Mouse (Mus musculus): ENCODE data around the gene Rtn4rl2. TPM values are rescaled to one million over a fixed set of nuclear protein-coding genes. Genes with fewer than 3 reads are reported as not detected.
A peak's percentile ranks its signal among the peaks of the same experiment; 100 is the strongest.
"Not testable (repeated sequence)": the region's sequence is repeated elsewhere in the genome, so short reads cannot be mapped to it uniquely, and the experiment has no call there.

Rtn4rl2 gene
- polyA plus RNA-seq, 1 experiment from 2014 or later: 1.1 TPM

DNA sequence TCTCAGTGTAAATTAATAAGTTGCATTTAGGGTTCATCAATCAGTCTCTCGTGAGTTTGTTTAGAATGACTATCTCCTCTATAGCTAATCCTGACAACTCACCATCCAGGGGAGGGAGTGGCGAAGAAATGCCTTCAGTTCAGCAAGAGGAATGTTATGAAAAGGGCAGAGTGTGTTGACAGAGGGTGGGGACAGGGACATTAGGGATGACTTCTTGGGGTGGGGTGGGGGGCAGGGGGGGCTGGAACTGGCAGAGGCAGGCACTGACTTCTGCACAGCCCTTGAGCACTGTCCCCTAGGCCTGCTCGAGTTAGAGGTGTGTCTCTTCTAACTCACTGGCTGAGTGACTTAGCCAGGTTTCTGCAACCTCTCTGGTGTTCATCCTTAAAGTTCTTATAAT is 31.7 kb upstream of the Rtn4rl2 start:
- Histone ChIP-seq H3K36me3 (ENCODE audit: insufficient read depth, low read length) (no peaks in the 10 kb centered on the region), H3K9ac (ENCODE audit: low read depth, low read length) (no peak overlapping the region), H3K27ac (no peak overlapping the region), H3K4me1 (replicated peaks; ENCODE audit: insufficient read depth, low read length) (no peaks in the 10 kb centered on the region), H3K4me3 (replicated peaks; ENCODE audit: low read depth, low read length) (no peak overlapping the region), H3K27me3 (ENCODE audit: insufficient read depth, low read length) (no peaks in the 10 kb centered on the region), H3K4me2 (ENCODE audit: low read length) (no peak overlapping the region), H3K9me3 (replicated peaks; ENCODE audit: low read length) (no peaks in the 10 kb centered on the region)
- 59% methylated on average over 3 of the region's 3 CpGs for WGBS
- no peak for TF ChIP-seq CTCF (IDR thresholded peaks at IDR 0.05; ENCODE audit: low read depth)
- DNase-seq (ENCODE audit: low spot score): no peak
- no peak for ATAC-seq (replicated peaks; ENCODE audit: low FRiP score, low read depth)

- no peaks in the 10 kb centered on the region for H3K27me3 ChIP-seq (ENCODE audit: insufficient read depth, low read length)
- H3K9ac ChIP-seq (ENCODE audit: low read depth, low read length): no peak overlapping the region
- ATAC-seq (replicated peaks; ENCODE audit: low FRiP score, low read depth): no peak
- TF ChIP-seq CTCF (IDR thresholded peaks at IDR 0.05; ENCODE audit: low read depth): no peak
- H3K36me3 ChIP-seq (ENCODE audit: insufficient read depth, low read length): no peaks in the 10 kb centered on the region
- H3K4me2 ChIP-seq (ENCODE audit: low read length): no peak overlapping the region
- H3K9me3 ChIP-seq (replicated peaks; ENCODE audit: low read length): no peaks in the 10 kb centered on the region
- no peaks in the 10 kb centered on the region for H3K4me1 ChIP-seq (replicated peaks; ENCODE audit: insufficient read depth, low read length)
- peak overlapping the region; percentile 37; the same call in 1 of the 2 replicates for H3K27ac ChIP-seq
- 57% methylated on average over 8 of the region's 8 CpGs for WGBS
- H3K4me3 ChIP-seq (replicated peaks; ENCODE audit: low read depth, low read length): no peak overlapping the region
- DNase-seq (ENCODE audit: low spot score): peak; percentile 75
These were observed 30.2 kb upstream of the Rtn4rl2 start for GRCm38 (mm10) chr2:84916548-84917320.

DNA sequence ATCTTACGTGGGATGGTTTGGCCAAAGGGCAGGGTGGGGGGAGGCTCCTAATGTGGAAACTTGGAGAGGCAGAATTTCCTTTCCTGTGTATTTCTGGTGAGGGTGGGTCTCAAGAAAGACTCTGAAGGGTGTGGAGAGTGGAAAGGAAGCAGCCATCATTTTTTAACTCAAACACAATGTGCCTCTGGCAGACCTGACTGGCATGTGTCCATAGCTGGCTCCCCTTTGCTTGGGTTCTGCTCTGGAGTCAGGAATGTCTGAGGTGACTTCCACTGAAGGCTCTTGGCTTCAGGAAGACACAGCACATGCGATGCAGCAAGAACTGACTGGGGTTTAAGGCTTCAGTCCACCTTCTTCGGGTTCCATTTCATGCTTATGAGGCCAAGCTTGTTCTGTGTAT is 28.8 kb upstream of the Rtn4rl2 start:
- no peaks in the 10 kb centered on the region for H3K9me3 ChIP-seq (replicated peaks; ENCODE audit: low read length)
- no peak for TF ChIP-seq CTCF (IDR thresholded peaks at IDR 0.05; ENCODE audit: low read depth)
- H3K4me1 ChIP-seq (replicated peaks; ENCODE audit: insufficient read depth, low read length): no peaks in the 10 kb centered on the region
- no peak overlapping the region for H3K4me2 ChIP-seq (ENCODE audit: low read length)
- H3K36me3 ChIP-seq (ENCODE audit: insufficient read depth, low read length): no peaks in the 10 kb centered on the region
- no peak overlapping the region for H3K9ac ChIP-seq (ENCODE audit: low read depth, low read length)
- 69% methylated on average over 3 of the region's 3 CpGs for WGBS
- ATAC-seq (replicated peaks; ENCODE audit: low FRiP score, low read depth) (no peak), DNase-seq (ENCODE audit: low spot score) (no peak)
- H3K4me3 ChIP-seq (replicated peaks; ENCODE audit: low read depth, low read length): no peak overlapping the region
- H3K27ac ChIP-seq: 0 out of 2 replicates have a peak overlapping the region, but pooled peaks have one; percentile 1
- no peaks in the 10 kb centered on the region for H3K27me3 ChIP-seq (ENCODE audit: insufficient read depth, low read length)

DNA sequence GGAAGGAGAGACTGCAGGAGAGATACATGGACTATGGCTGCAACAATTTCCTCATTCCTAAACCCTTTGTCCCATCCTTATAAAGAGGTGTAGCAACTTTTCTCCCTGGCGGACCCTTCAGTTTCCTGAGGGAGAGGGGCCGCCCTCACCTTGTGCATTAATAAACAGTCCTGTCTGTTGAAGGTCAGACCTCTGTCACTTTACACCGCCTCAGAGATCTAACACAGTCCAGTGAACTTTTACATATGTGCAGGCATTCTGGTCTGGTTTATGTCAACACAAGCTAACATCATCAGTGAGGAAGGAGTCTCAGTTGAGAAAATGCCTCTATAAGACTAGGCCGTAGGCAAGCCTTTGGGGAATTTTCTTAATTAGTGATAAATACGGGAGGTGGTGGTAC is 27.4 kb upstream of the Rtn4rl2 start:
- Histone ChIP-seq H3K9me3 (replicated peaks; ENCODE audit: low read length) (no peaks in the 10 kb centered on the region), H3K4me3 (replicated peaks; ENCODE audit: low read depth, low read length) (no peak overlapping the region), H3K4me1 (replicated peaks; ENCODE audit: insufficient read depth, low read length) (no peaks in the 10 kb centered on the region), H3K27ac (no peak overlapping the region), H3K36me3 (ENCODE audit: insufficient read depth, low read length) (no peaks in the 10 kb centered on the region), H3K9ac (ENCODE audit: low read depth, low read length) (no peak overlapping the region), H3K4me2 (ENCODE audit: low read length) (no peak overlapping the region), H3K27me3 (ENCODE audit: insufficient read depth, low read length) (no peaks in the 10 kb centered on the region)
- WGBS: 67% methylated on average over 5 of the region's 5 CpGs
- no peak for DNase-seq (ENCODE audit: low spot score)
- ATAC-seq (replicated peaks; ENCODE audit: low FRiP score, low read depth): no peak
- TF ChIP-seq CTCF (IDR thresholded peaks at IDR 0.05; ENCODE audit: low read depth): no peak

DNA sequence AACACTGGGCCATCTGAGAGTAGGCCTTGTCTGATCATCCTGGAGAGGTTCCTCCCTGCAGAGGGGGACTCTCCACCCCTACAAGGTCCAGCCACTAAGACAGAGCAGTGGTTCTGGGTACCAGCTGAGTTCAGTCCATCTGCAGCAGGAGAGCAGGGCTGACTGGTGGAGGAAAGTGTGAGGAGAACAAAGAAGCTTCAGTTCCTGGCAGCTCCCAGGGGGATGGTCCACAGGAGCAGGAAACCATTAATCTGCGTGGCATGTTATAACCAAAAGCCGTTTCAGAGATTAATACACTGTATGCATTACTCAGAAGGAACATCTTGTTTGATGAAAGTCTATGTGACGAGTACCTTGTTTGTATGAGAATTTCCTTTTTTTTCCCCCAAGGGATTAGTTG is 26.2 kb upstream of the Rtn4rl2 start:
- H3K27ac ChIP-seq: no peak overlapping the region
- ATAC-seq (replicated peaks; ENCODE audit: low FRiP score, low read depth) (no peak), DNase-seq (ENCODE audit: low spot score) (peak; percentile 31)
- no peaks in the 10 kb centered on the region for H3K36me3 ChIP-seq (ENCODE audit: insufficient read depth, low read length)
- H3K4me1 ChIP-seq (replicated peaks; ENCODE audit: insufficient read depth, low read length): no peaks in the 10 kb centered on the region
- no peak for TF ChIP-seq CTCF (IDR thresholded peaks at IDR 0.05; ENCODE audit: low read depth)
- H3K9ac ChIP-seq (ENCODE audit: low read depth, low read length): no peak overlapping the region
- no peak overlapping the region for H3K4me3 ChIP-seq (replicated peaks; ENCODE audit: low read depth, low read length)
- H3K27me3 ChIP-seq (ENCODE audit: insufficient read depth, low read length): no peaks in the 10 kb centered on the region
- H3K9me3 ChIP-seq (replicated peaks; ENCODE audit: low read length): no peaks in the 10 kb centered on the region
- 49% methylated on average over 3 of the region's 3 CpGs for WGBS
- H3K4me2 ChIP-seq (ENCODE audit: low read length): no peak overlapping the region

- H3K4me2 ChIP-seq (ENCODE audit: low read length); H3K27ac ChIP-seq; DNase-seq (ENCODE audit: low spot score); H3K4me1 ChIP-seq (replicated peaks; ENCODE audit: insufficient read depth, low read length); H3K9ac ChIP-seq (ENCODE audit: low read depth, low read length); H3K36me3 ChIP-seq (ENCODE audit: insufficient read depth, low read length); H3K27me3 ChIP-seq (ENCODE audit: insufficient read depth, low read length); ATAC-seq (replicated peaks; ENCODE audit: low FRiP score, low read depth); H3K4me3 ChIP-seq (replicated peaks; ENCODE audit: low read depth, low read length); H3K9me3 ChIP-seq (replicated peaks; ENCODE audit: low read length): not testable (repeated sequence)
- WGBS: 94% methylated on average over 6 of the region's 6 CpGs
These were observed 10.2 kb upstream of the Rtn4rl2 start for GRCm38 (mm10) chr2:84896686-84897085.

Measured in kidney, postnatal 0 days (tissue).